Mouse (Mus musculus) ES-Bruce4 (cell line): ENCODE measurements around the gene Myo1e. TPM values are rescaled to one million over a fixed set of nuclear protein-coding genes. Genes with fewer than 3 reads are reported as not detected.

ENCODE experiments used
- H3K27ac ChIP-seq: 2 replicates; pipeline ENCODE4 v1.5.1; 2012; ENCODE audit warnings: low read length, inconsistent platforms; ENCODE audit not compliant: insufficient read depth
- H3K27me3 ChIP-seq: 2 replicates; pipeline ENCODE4 v1.6.1; 2012; ENCODE audit warnings: mild to moderate bottlenecking, low read length, inconsistent platforms; ENCODE audit not compliant: control insufficient read depth, poor library complexity, insufficient read depth, severe bottlenecking
- H3K36me3 ChIP-seq: 2 replicates; pipeline ENCODE4 v1.6.1; 2012; ENCODE audit warnings: inconsistent platforms, mild to moderate bottlenecking, low read length, moderate library complexity; ENCODE audit not compliant: control insufficient read depth, poor library complexity, insufficient read depth, severe bottlenecking
- H3K4me1 ChIP-seq: one replicate; pipeline ENCODE4 v1.8.1; 2011; ENCODE audit warnings: low read length; ENCODE audit not compliant: control insufficient read depth, insufficient read depth
- H3K4me3 ChIP-seq: 2 replicates; pipeline ENCODE4 v1.5.1; 2011; ENCODE audit warnings: low read depth, mild to moderate bottlenecking, low read length
- H3K9ac ChIP-seq: 2 replicates; pipeline ENCODE4 v1.6.1; 2012; ENCODE audit warnings: low read depth, mild to moderate bottlenecking, inconsistent platforms; ENCODE audit not compliant: poor library complexity, severe bottlenecking
- H3K9me3 ChIP-seq: replicated peaks from 2 replicates; pipeline ENCODE4 v1.6.1; 2012; ENCODE audit warnings: mild to moderate bottlenecking, low read length, inconsistent platforms; ENCODE audit not compliant: control insufficient read depth, poor library complexity, insufficient read depth, severe bottlenecking
- CTCF ChIP-seq: IDR thresholded peaks from one replicate; pipeline ENCODE4 v1.8.1; 2011; ENCODE audit warnings: low read depth, low read length
- EP300 ChIP-seq: IDR thresholded peaks from 2 replicates; pipeline ENCODE4 v1.6.1; 2011; ENCODE audit warnings: low read depth, low read length; ENCODE audit not compliant: insufficient read depth
- POLR2A ChIP-seq: IDR thresholded peaks from one replicate; pipeline ENCODE4 v1.8.1; 2011; ENCODE audit warnings: low read length; ENCODE audit not compliant: insufficient read depth
- polyA plus RNA-seq: library from polyadenylated mRNA; stranded (reverse); fragments of >200 nt; gene quantifications from 2 replicates; pipeline ENCODE4 v1.2.4, GENCODE M21; 2011; ENCODE audit warnings: low read depth; ENCODE audit not compliant: missing spikeins, insufficient read depth, insufficient read length

The Myo1e gene
- polyA plus RNA-seq, 1 experiment = 51.6 TPM

DNA sequence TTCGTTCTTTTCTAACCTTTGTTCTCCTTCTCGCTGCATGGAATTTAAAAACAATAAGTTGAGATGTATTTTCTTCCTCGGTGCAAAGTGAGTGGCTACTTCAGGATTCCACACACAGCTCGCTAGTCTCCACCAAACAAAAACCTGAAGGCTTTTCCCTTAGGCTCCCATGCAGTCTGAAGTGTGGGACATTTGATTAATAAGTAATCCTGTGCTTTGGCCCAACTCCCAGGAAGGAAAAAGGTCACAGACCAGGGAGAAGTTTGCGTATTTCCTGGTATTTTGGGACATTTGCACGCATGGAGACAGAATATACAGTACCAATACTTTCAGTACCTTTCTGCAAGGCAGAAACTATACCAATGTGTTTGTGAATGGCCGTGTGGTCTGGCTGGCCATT lies 64.0 kb downstream of the Myo1e start:
- TF ChIP-seq POLR2A (no peak), EP300 (no peak), CTCF (no peak)
- Histone ChIP-seq H3K4me1 (peaks cover 8% of the 10 kb centered on the region), H3K36me3 (no peaks in the 10 kb centered on the region), H3K27ac (no peak overlapping the region), H3K4me3 (no peak overlapping the region), H3K9ac (no peak overlapping the region), H3K27me3 (no peaks in the 10 kb centered on the region), H3K9me3 (no peaks in the 10 kb centered on the region)

DNA sequence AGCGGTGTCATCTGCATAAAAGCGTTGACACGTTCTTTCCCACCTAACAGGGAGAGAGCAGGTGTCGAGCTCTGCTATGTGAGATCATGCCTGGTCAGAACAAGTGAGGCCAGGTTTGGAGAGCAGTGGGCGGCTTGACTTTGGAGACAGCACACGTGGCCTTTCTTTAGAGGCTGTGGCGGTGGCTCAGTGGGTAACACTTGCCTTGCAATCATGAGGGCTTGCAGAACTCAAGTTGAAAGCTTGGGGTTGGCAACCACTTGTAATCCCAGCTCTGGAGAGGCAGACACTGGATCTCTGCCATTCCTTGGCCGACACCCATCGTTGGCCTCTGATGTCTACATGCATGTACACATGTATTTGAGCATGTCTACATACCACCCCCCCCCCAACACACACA lies 64.5 kb downstream of the Myo1e start:
- no peak overlapping the region for H3K27ac ChIP-seq
- TF ChIP-seq EP300 (no peak), CTCF (no peak), POLR2A (no peak)
- no peak overlapping the region for H3K9ac ChIP-seq
- no peaks in the 10 kb centered on the region for H3K27me3 ChIP-seq
- H3K9me3 ChIP-seq = no peaks in the 10 kb centered on the region
- H3K36me3 ChIP-seq = no peaks in the 10 kb centered on the region
- H3K4me1 ChIP-seq = peaks cover 8% of the 10 kb centered on the region
- H3K4me3 ChIP-seq = no peak overlapping the region

DNA sequence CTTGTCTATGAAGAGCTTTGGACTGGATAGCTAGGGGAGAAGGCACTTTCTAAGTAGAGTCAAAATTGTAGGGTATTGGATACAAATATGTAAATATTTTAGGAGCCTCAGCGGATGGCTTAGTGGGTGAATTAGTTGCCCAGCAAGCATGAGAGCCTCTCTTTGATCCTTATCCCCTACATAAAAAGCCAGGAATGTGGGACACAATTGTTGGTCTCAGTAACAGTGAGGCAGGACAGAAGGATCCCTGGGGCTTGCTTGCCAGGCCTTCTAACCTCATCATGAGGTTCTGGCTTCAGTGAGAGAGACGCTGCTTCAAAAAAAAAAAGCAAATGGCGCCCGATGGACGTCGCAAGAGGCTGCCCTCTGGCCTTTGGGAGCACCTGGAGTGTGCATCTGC lies 66.9 kb downstream of the Myo1e start:
- H3K27me3 ChIP-seq = no peaks in the 10 kb centered on the region
- H3K9me3 ChIP-seq = no peaks in the 10 kb centered on the region
- no peaks in the 10 kb centered on the region for H3K36me3 ChIP-seq
- H3K9ac ChIP-seq = no peak overlapping the region
- H3K27ac ChIP-seq = peak overlapping the region; percentile 64
- no peak overlapping the region for H3K4me3 ChIP-seq
- no peak for TF ChIP-seq EP300
- TF ChIP-seq CTCF = no peak
- TF ChIP-seq POLR2A = no peak
- H3K4me1 ChIP-seq = peaks cover 9% of the 10 kb centered on the region

DNA sequence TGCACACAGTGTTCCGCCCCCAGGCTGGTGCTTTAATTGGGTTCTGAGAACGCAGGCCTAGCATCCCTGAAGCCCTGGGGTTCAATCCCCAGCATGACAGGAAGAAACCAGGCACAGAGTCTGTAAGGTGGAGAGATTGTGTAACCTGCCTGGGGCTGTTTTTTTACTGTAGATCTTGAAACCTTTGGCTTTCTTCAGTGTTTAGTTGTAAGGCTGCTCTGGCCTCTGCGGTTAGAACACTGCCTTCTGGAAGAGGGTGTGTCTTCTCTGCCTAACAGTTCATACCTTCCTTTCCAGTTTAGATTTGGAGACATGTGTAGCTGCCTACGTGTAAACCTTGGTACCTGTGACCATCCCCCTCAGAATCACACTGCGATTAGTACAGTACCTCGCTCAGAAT lies 67.3 kb downstream of the Myo1e start:
- H3K27ac ChIP-seq = peak overlapping the region; percentile 64
- TF ChIP-seq POLR2A (no peak), EP300 (peak; percentile 74)
- H3K9me3 ChIP-seq = no peaks in the 10 kb centered on the region
- no peaks in the 10 kb centered on the region for H3K36me3 ChIP-seq
- H3K4me1 ChIP-seq = peaks cover 8% of the 10 kb centered on the region
- no peaks in the 10 kb centered on the region for H3K27me3 ChIP-seq
- H3K9ac ChIP-seq = no peak overlapping the region
- no peak overlapping the region for H3K4me3 ChIP-seq

DNA sequence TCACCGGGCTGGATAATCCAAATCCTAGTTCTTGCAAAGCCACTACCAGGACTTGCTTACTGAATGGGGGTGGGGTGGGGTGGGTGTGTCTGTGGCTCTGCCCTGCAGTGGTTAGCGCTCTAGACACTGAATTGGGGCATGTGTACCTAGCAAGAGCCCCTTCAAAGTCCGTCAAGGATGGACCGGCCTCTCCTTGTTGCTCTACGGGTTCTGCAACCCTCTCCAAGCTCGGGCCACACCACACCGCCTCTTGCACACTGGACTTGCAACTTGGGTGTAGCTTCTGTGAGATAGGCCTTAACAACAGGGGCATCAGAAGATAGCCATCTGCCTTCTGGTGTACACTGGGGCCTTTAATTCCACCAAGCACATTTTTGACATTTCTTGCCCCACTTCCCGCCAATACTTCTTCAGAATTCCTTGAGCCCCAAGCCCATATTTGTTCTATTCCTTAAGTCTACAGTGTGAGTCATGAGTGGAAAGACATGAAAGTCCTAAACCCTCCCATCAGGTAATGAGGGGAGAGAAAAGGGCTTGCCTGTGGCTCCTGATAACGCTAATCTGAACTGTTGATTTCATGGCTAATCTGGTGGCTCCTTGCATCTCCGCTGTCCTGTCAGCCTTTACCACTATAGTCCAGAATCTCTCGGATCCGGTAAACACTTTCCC lies 67.9 kb downstream of the Myo1e start:
- H3K36me3 ChIP-seq = no peaks in the 10 kb centered on the region

DNA sequence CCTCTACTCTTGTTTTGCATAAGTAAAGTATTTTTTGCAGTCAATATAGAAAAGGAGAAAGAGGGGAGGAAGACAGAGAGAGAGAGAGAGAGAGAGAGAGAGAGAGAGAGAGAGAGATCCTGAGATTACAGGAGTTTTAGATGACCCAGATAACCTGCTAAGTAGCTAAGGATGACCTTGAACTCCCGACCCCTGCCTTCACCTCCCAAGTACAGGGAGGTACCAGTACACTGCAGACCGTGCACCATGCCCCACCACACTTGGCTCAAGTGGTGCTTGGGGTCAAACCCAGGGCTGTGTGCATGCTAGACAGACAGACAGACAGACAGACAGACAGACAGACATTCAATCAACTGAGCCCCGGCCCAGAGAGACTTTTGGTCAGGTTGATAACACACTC lies 69.9 kb downstream of the Myo1e start:
- TF ChIP-seq EP300 (peak; percentile 71), POLR2A (no peak)
- Histone ChIP-seq H3K27me3 (no peaks in the 10 kb centered on the region), H3K4me3 (no peak overlapping the region), H3K4me1 (peaks cover 3% of the 10 kb centered on the region), H3K27ac (peak overlapping the region; percentile 57), H3K9me3 (no peaks in the 10 kb centered on the region), H3K36me3 (no peaks in the 10 kb centered on the region), H3K9ac (no peak overlapping the region)

More for the DNA sequence above, 67.9 kb downstream of the Myo1e start:
- no peak overlapping the region for H3K9ac ChIP-seq
- TF ChIP-seq POLR2A = no peak
- no peak for TF ChIP-seq EP300
- TF ChIP-seq CTCF = no peak
- no peaks in the 10 kb centered on the region for H3K27me3 ChIP-seq
- no peak overlapping the region for H3K4me3 ChIP-seq
- H3K9me3 ChIP-seq = no peaks in the 10 kb centered on the region
- peaks cover 6% of the 10 kb centered on the region for H3K4me1 ChIP-seq
- peak overlapping the region; percentile 64 for H3K27ac ChIP-seq
